15 mouse cellular contexts compared by ENCODE assay signal in genomic region chr3:127129750-127130149, GRCm38 (mm10).
"Had no signal": no experiment of that assay in that cellular context is flagged by ENCODE, and none has a peak within 500 bp of the region (broad histone marks: within the 10 kb centered on the region; RNA-seq: fewer than 3 reads in every experiment).

No protein-coding gene starts in this region.

- H3K4me2 ChIP-seq: lung, embryonic 14.5 days; midbrain, embryonic 12.5 days; neural tube, embryonic 12.5 days; stomach, embryonic 15.5 days had no signal

- DNase-seq: lung, adult 18-20 months; lung, embryonic 14.5 days; lung, postnatal 10 days; midbrain, embryonic 14.5 days; right cerebral cortex, postnatal 14 days; thymus, adult 2 months; thymus, postnatal 25 days; thymus, postnatal 4 days had no signal

- H3K4me3 ChIP-seq: megakaryocyte, embryonic 14.5 days; midbrain, embryonic 12.5 days; neural tube, embryonic 12.5 days; stomach, embryonic 15.5 days had no signal

- H3K36me3 ChIP-seq: midbrain, embryonic 12.5 days; neural tube, embryonic 12.5 days; stomach, embryonic 15.5 days had no signal

- H3K9ac ChIP-seq: lung, embryonic 14.5 days; midbrain, embryonic 12.5 days; neural tube, embryonic 12.5 days; stomach, embryonic 15.5 days had no signal

- H3K27me3 ChIP-seq: megakaryocyte, embryonic 14.5 days; midbrain, embryonic 12.5 days; neural tube, embryonic 12.5 days; stomach, embryonic 15.5 days had no signal

- ATAC-seq: midbrain, embryonic 16.5 days had no signal

- H3K9me3 ChIP-seq: megakaryocyte, embryonic 14.5 days; midbrain, embryonic 12.5 days; neural tube, embryonic 12.5 days; stomach, embryonic 15.5 days had no signal

- H3K27ac ChIP-seq: macrophage; midbrain, embryonic 12.5 days; neural tube, embryonic 12.5 days; stomach, embryonic 15.5 days; stomach, postnatal 0 days had no signal

- H3K4me1 ChIP-seq: megakaryocyte, embryonic 14.5 days had no signal
